Mouse (Mus musculus) MEL (cell line): Measurements from ENCODE around the gene Erbb4. TPM values are rescaled to one million over a fixed set of nuclear protein-coding genes. Genes with fewer than 3 reads are reported as not detected.

ENCODE experiments used
- DNase-seq: peaks from one replicate; pipeline ENCODE4 v3.0.0; 2011; ENCODE audit warnings: low read depth, low spot score
- H3K27ac ChIP-seq: 2 replicates; pipeline ENCODE4 v1.5.1; 2012; ENCODE audit warnings: low read depth, mild to moderate bottlenecking, control low read depth, low read length, moderate library complexity; ENCODE audit not compliant: control insufficient read depth
- H3K27me3 ChIP-seq, 2 experiments: fragments of 150-350 bp in 1 of 2; sonication (generic) in 1 of 2; 2 replicates each; pipeline ENCODE4 v1.6.1; 2012; ENCODE audit warnings: low read length in 2 of 2, mild to moderate bottlenecking in 2 of 2, improper control_type of control experiment in 1 of 2, moderate library complexity in 1 of 2; ENCODE audit not compliant: insufficient read depth in 2 of 2, control insufficient read depth in 1 of 2
- H3K36me3 ChIP-seq, 2 experiments: 2 replicates each; pipeline ENCODE4 v1.6.1; 2012 to 2014; ENCODE audit warnings: low read length in 2 of 2, improper control_type of control experiment in 1 of 2, inconsistent platforms in 1 of 2, mild to moderate bottlenecking in 1 of 2; ENCODE audit not compliant: insufficient read depth in 2 of 2, control insufficient read depth in 1 of 2
- H3K4me1 ChIP-seq, 2 experiments: fragments of 150-350 bp in 1 of 2; sonication (generic) in 1 of 2; 2 replicates each; pipeline ENCODE4 v1.6.1; 2012; ENCODE audit warnings: low read length in 2 of 2, improper control_type of control experiment in 1 of 2, mild to moderate bottlenecking in 1 of 2; ENCODE audit not compliant: insufficient read depth in 2 of 2, control insufficient read depth in 1 of 2
- H3K4me3 ChIP-seq, 2 experiments: fragments of 150-350 bp in 1 of 2; sonication (generic) in 1 of 2; 2 replicates each; pipeline ENCODE4 v1.5.1; 2012; ENCODE audit warnings: low read depth in 2 of 2, low read length in 2 of 2, mild to moderate bottlenecking in 2 of 2, moderate library complexity in 2 of 2, control low read depth in 1 of 2, improper control_type of control experiment in 1 of 2; ENCODE audit not compliant: control insufficient read depth in 1 of 2, insufficient read depth in 1 of 2
- H3K79me2 ChIP-seq: 2 replicates; pipeline ENCODE4 v1.6.1; 2012; ENCODE audit warnings: mild to moderate bottlenecking, low read length, moderate library complexity; ENCODE audit not compliant: control insufficient read depth, poor library complexity, insufficient read depth
- H3K9ac ChIP-seq: 2 replicates; pipeline ENCODE4 v1.6.1; 2012; ENCODE audit warnings: low read depth, mild to moderate bottlenecking, control low read depth, low read length, moderate library complexity; ENCODE audit not compliant: control insufficient read depth, poor library complexity, severe bottlenecking
- H3K9me3 ChIP-seq: fragments of 150-350 bp; sonication (generic); replicated peaks from 2 replicates; pipeline ENCODE4 v1.6.1; 2012; ENCODE audit warnings: mild to moderate bottlenecking, low read length, improper control_type of control experiment, moderate library complexity; ENCODE audit not compliant: insufficient read depth
- BHLHE40 ChIP-seq: IDR thresholded peaks from 2 replicates; pipeline ENCODE4 v1.6.1; 2012; ENCODE audit warnings: low read depth, mild to moderate bottlenecking, inconsistent platforms, low read length, improper control_type of control experiment, borderline replicate concordance
- CHD2 ChIP-seq: IDR thresholded peaks from 2 replicates; pipeline ENCODE4 v1.6.1; 2011; ENCODE audit warnings: low read length, improper control_type of control experiment
- CTCF ChIP-seq, 3 experiments: IDR thresholded peaks in 2 of 3; conservative IDR thresholded peaks in 1 of 3; 2 replicates each; pipeline ENCODE4 v1.5.1; 2011 to 2012; ENCODE audit warnings: low read length in 3 of 3, low read depth in 2 of 3, mild to moderate bottlenecking in 2 of 3, improper control_type of control experiment in 1 of 3, inconsistent platforms in 1 of 3, mixed read lengths in 1 of 3, moderate library complexity in 1 of 3; ENCODE audit not compliant: control insufficient read depth in 1 of 3, insufficient read depth in 1 of 3, poor library complexity in 1 of 3, severe bottlenecking in 1 of 3
- EP300 ChIP-seq, 2 experiments: IDR thresholded peaks; 2 replicates each; pipeline ENCODE4 v1.6.1; 2011; ENCODE audit warnings: improper control_type of control experiment in 2 of 2, low read length in 2 of 2, low read depth in 1 of 2, mild to moderate bottlenecking in 1 of 2
- ETS1 ChIP-seq: IDR thresholded peaks from 2 replicates; pipeline ENCODE4 v1.6.1; 2012; ENCODE audit warnings: low read depth, mild to moderate bottlenecking, inconsistent platforms, low read length, improper control_type of control experiment, moderate library complexity
- GABPA ChIP-seq: IDR thresholded peaks from 2 replicates; pipeline ENCODE4 v1.6.1; 2012; ENCODE audit warnings: low read depth, mild to moderate bottlenecking, inconsistent platforms, low read length, improper control_type of control experiment, moderate library complexity
- GATA1 ChIP-seq: IDR thresholded peaks from 2 replicates; pipeline ENCODE4 v1.6.1; 2011; ENCODE audit warnings: low read depth, low read length, improper control_type of control experiment
- KAT2A ChIP-seq: conservative IDR thresholded peaks from 2 replicates; pipeline ENCODE4 v1.6.1; 2012; ENCODE audit warnings: low read depth, low read length, improper control_type of control experiment, inconsistent platforms
- MAFK ChIP-seq: IDR thresholded peaks from 2 replicates; pipeline ENCODE4 v1.6.1; 2011; ENCODE audit warnings: low read depth, mild to moderate bottlenecking, low read length, improper control_type of control experiment, borderline replicate concordance
- MAX ChIP-seq: IDR thresholded peaks from 2 replicates; pipeline ENCODE4 v1.6.1; 2011; ENCODE audit warnings: low read length, improper control_type of control experiment
- MAZ ChIP-seq: IDR thresholded peaks from 2 replicates; pipeline ENCODE4 v1.6.1; 2012; ENCODE audit warnings: low read depth, mild to moderate bottlenecking, inconsistent platforms, low read length, improper control_type of control experiment
- MEF2A ChIP-seq: IDR thresholded peaks from 2 replicates; pipeline ENCODE4 v1.6.1; 2014; ENCODE audit warnings: low read depth, mild to moderate bottlenecking, inconsistent platforms, low read length, improper control_type of control experiment; ENCODE audit not compliant: poor library complexity, insufficient replicate concordance, severe bottlenecking; ENCODE audit errors: extremely low read depth
- MXI1 ChIP-seq: IDR thresholded peaks from 2 replicates; pipeline ENCODE4 v1.6.1; 2011; ENCODE audit warnings: mild to moderate bottlenecking, low read depth, low read length, improper control_type of control experiment
- MYC ChIP-seq: IDR thresholded peaks from 2 replicates; pipeline ENCODE4 v1.6.1; 2011; ENCODE audit warnings: low read depth, mild to moderate bottlenecking, low read length, improper control_type of control experiment, moderate library complexity
- NELFE ChIP-seq: IDR thresholded peaks from 2 replicates; pipeline ENCODE4 v1.6.1; 2011; ENCODE audit warnings: low read depth, low read length, improper control_type of control experiment
- POLR2A ChIP-seq, 2 experiments: IDR thresholded peaks; 2 replicates each; pipeline ENCODE4 v1.6.1; 2011 to 2012; ENCODE audit warnings: low read length in 2 of 2, mild to moderate bottlenecking in 2 of 2, control low read depth in 1 of 2, improper control_type of control experiment in 1 of 2, low read depth in 1 of 2, moderate library complexity in 1 of 2; ENCODE audit not compliant: control insufficient read depth in 1 of 2, insufficient read depth in 1 of 2, poor library complexity in 1 of 2
- RCOR1 ChIP-seq: IDR thresholded peaks from 2 replicates; pipeline ENCODE4 v1.6.1; 2012; ENCODE audit warnings: low read depth, mild to moderate bottlenecking, inconsistent platforms, low read length, improper control_type of control experiment
- SIN3A ChIP-seq: IDR thresholded peaks from 2 replicates; pipeline ENCODE4 v1.6.1; 2012; ENCODE audit warnings: low read length, improper control_type of control experiment, inconsistent platforms
- TAL1 ChIP-seq: IDR thresholded peaks from 2 replicates; pipeline ENCODE4 v1.6.1; 2012; ENCODE audit warnings: mild to moderate bottlenecking, inconsistent platforms, low read length, moderate library complexity, mixed read lengths
- TBP ChIP-seq: IDR thresholded peaks from 2 replicates; pipeline ENCODE4 v1.8.0; 2011; ENCODE audit warnings: low read depth, low read length, improper control_type of control experiment
- UBTF ChIP-seq: IDR thresholded peaks from 2 replicates; pipeline ENCODE4 v1.6.1; 2012; ENCODE audit warnings: low read depth, mild to moderate bottlenecking, inconsistent platforms, low read length, improper control_type of control experiment, moderate library complexity, borderline replicate concordance; ENCODE audit not compliant: insufficient read depth
- ZC3H11A ChIP-seq: IDR thresholded peaks from 2 replicates; pipeline ENCODE4 v1.6.1; 2012; ENCODE audit warnings: low read depth, mild to moderate bottlenecking, inconsistent platforms, low read length, improper control_type of control experiment
- ZKSCAN1 ChIP-seq: IDR thresholded peaks from 2 replicates; pipeline ENCODE4 v1.6.1; 2012; ENCODE audit warnings: low read depth, mild to moderate bottlenecking, inconsistent platforms, low read length, improper control_type of control experiment, moderate library complexity
- ZMIZ1 ChIP-seq: IDR thresholded peaks from 2 replicates; pipeline ENCODE4 v1.6.1; 2012; ENCODE audit warnings: low read depth, mild to moderate bottlenecking, inconsistent platforms, low read length, improper control_type of control experiment, moderate library complexity
- polyA plus RNA-seq, 2 experiments: library from polyadenylated mRNA; stranded (reverse) in 1 of 2; unstranded in 1 of 2; fragments of >175 nt in 1 of 2; fragments of >200 nt in 1 of 2; gene quantifications; 2 replicates each; pipeline versions ENCODE4 v1.2.1 to v1.2.4; 2012; ENCODE audit warnings: low replicate concordance in 2 of 2, low read depth in 1 of 2; ENCODE audit not compliant: insufficient read length in 2 of 2, insufficient read depth in 1 of 2, missing spikeins in 1 of 2
- total RNA-seq: library from RNA; depleted of rRNA; stranded (reverse); fragments of 300-350 nt; gene quantifications from 2 replicates; pipeline ENCODE4 v1.2.3, GENCODE M21; 2012

The Erbb4 gene
- total and polyA plus RNA-seq, 3 experiments: not detected

DNA sequence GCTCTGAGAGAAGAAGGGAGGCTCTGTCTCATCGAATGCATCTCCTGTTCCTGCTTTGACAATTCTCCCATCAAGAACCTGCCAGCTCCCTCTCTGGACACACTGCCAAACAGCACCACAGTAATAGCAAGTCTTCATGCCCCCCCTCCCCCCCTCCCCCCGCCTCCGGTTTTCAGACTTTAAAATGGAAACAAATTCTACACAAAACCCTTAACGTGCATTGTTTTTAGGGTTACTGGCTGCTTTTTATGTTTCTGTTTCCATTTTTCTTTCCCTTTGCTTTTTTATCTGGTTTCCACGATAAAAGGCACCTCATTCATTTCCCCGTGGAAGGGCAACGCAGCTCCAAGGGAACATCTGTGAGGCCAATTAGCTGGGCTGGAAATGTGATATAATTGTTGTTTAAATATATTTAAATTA lies 1061.3 kb downstream of the Erbb4 start:
- H3K9ac ChIP-seq: no peak overlapping the region
- no peaks in the 10 kb centered on the region for H3K27me3 ChIP-seq
- DNase-seq: no peak
- no peaks in the 10 kb centered on the region for H3K36me3 ChIP-seq
- H3K79me2 ChIP-seq: no peaks in the 10 kb centered on the region
- no peaks in the 10 kb centered on the region for H3K4me1 ChIP-seq
- TF ChIP-seq MXI1: no peak
- no peak for TF ChIP-seq EP300 (IDR thresholded peaks at IDR 0.05; ENCODE audit: low read depth in 1 of 2, low read length in 2 of 2)
- TF ChIP-seq RCOR1: no peak
- no peak for TF ChIP-seq ZMIZ1
- no peak for TF ChIP-seq MAFK
- TF ChIP-seq TAL1: no peak
- no peak for TF ChIP-seq MAX
- no peak for TF ChIP-seq TBP
- TF ChIP-seq KAT2A: no peak
- no peak for TF ChIP-seq MEF2A
- TF ChIP-seq CHD2: no peak
- no peak for TF ChIP-seq ZKSCAN1
- TF ChIP-seq GATA1: no peak
- TF ChIP-seq ETS1: no peak
- TF ChIP-seq BHLHE40: no peak
- TF ChIP-seq NELFE: no peak
- no peak overlapping the region for H3K27ac ChIP-seq
- H3K9me3 ChIP-seq: no peaks in the 10 kb centered on the region
- H3K4me3 ChIP-seq: no peak overlapping the region

- Histone ChIP-seq H3K4me3 (no peak overlapping the region), H3K4me1 (no peaks in the 10 kb centered on the region), H3K27ac (no peak overlapping the region), H3K36me3 (no peaks in the 10 kb centered on the region), H3K9me3 (no peaks in the 10 kb centered on the region), H3K79me2 (no peaks in the 10 kb centered on the region), H3K27me3 (no peaks in the 10 kb centered on the region), H3K9ac (no peak overlapping the region)
- TF ChIP-seq MAFK (no peak), MYC (no peak), POLR2A (IDR thresholded peaks at IDR 0.05; ENCODE audit: control insufficient read depth in 1 of 2, insufficient read depth in 1 of 2, low read depth in 1 of 2, low read length in 2 of 2, poor library complexity in 1 of 2) (no peak), GATA1 (no peak), MAX (no peak), UBTF (no peak), SIN3A (no peak), TAL1 (no peak), KAT2A (no peak), MAZ (no peak), GABPA (no peak), RCOR1 (no peak), EP300 (IDR thresholded peaks at IDR 0.05; ENCODE audit: low read depth in 1 of 2, low read length in 2 of 2) (no peak), ZKSCAN1 (no peak), MEF2A (no peak), ZC3H11A (no peak), CTCF (IDR thresholded peaks at IDR 0.05 in 2 of 3, conservative IDR thresholded peaks at IDR 0.05 in 1 of 3; ENCODE audit: control insufficient read depth in 1 of 3, insufficient read depth in 1 of 3, low read depth in 2 of 3, low read length in 3 of 3, poor library complexity in 1 of 3, severe bottlenecking in 1 of 3) (no peak)
- DNase-seq: no peak
Observed at GRCm38 (mm10) chr1:68024086-68024940, 1083.5 kb downstream of the Erbb4 start.
